ENCODE assay signal across 7 mouse cellular contexts in the genomic region with DNA sequence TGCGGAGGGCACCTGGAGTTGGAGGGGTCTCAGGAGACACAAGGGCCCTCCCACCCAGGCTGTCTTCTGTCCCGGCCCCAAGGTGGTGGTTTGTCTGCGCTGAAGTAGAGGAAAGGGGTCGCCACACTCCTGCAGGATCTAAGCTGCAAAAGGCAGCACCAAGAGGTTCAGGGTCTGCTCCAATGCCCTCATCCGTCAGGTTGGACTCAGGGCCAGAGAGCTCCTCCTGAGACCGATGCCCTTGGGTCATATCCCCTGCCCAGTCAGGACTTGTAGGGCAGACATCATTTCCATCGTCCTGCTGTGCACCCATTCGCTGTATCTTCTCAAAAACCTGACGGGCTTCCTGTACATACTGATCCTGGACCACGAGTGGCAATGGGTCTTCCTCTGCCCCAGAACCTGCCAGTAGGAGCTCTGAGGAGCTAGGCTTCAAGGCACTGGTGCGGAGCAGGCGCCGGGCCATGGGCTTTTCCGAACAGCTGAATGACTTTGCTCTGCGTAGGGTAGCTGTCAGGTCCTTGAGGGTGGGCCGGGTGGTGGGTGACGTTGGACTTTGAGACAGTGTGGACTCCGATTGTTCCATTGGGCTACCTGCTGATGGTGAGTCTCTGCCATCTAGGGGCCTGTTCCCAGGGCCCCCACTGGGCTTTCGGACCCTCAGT. TPM values are rescaled to one million over a fixed set of nuclear protein-coding genes. Genes with fewer than 3 reads are reported as not detected.
A peak's percentile ranks its signal among the peaks of the same experiment; 100 is the strongest.
DNase-seq lines count a peak whose midpoint lies in the region; ATAC-seq and TF ChIP-seq lines count a peak whose summit lies in the region.

No protein-coding gene starts in this region.

- no peaks in the 10 kb centered on the region for H3K9me3 ChIP-seq in forebrain, embryonic 14.5 days (replicated peaks; ENCODE audit: control insufficient read depth, low read length)
- no peaks in the 10 kb centered on the region for H3K9me3 ChIP-seq in limb, embryonic 12.5 days
- H3K9me3 ChIP-seq in neural tube, embryonic 15.5 days (replicated peaks), result no peaks in the 10 kb centered on the region

- peak overlapping the region; percentile 68 for H3K4me3 ChIP-seq in layer of hippocampus, adult 2 months
- H3K4me3 ChIP-seq in forebrain, embryonic 14.5 days (ENCODE audit: low read depth, low read length), result 0 out of 2 replicates have a peak overlapping the region, but pooled peaks have one; percentile 51
- peak overlapping the region; percentile 95 for H3K4me3 ChIP-seq in limb, embryonic 12.5 days (replicated peaks)
- peak overlapping the region; percentile 49 for H3K4me3 ChIP-seq in neural tube, embryonic 15.5 days (replicated peaks)

- WGBS in forebrain, embryonic 14.5 days, result 85% methylated on average over 19 of the region's 19 CpGs
- 76% methylated on average over 19 of the region's 19 CpGs for WGBS in limb, embryonic 12.5 days
- 81% methylated on average over 19 of the region's 19 CpGs for WGBS in neural tube, embryonic 15.5 days

- no peak for TF ChIP-seq CTCF in layer of hippocampus, adult 2 months (conservative IDR thresholded peaks at IDR 0.05)

- ATAC-seq in forebrain, embryonic 14.5 days, result no peak
- no peak for ATAC-seq in limb, embryonic 12.5 days (ENCODE audit: insufficient number of reproducible peaks, insufficient read depth, low FRiP score, low TSS enrichment, low read depth)
- no peak for ATAC-seq in neural tube, embryonic 15.5 days (ENCODE audit: low FRiP score)

- H3K4me1 ChIP-seq in forebrain, embryonic 14.5 days (ENCODE audit: control insufficient read depth, insufficient read depth, low read length), result peaks cover 54% of the 10 kb centered on the region
- H3K4me1 ChIP-seq in limb, embryonic 12.5 days (replicated peaks), result peaks cover 59% of the 10 kb centered on the region
- peaks cover 71% of the 10 kb centered on the region for H3K4me1 ChIP-seq in neural tube, embryonic 15.5 days

- H3K27me3 ChIP-seq in forebrain, embryonic 14.5 days (replicated peaks; ENCODE audit: control insufficient read depth, insufficient read depth, low read length), result 0 out of 2 replicates have a peak, but pooled peaks cover 6% of the 10 kb centered on the region
- no peaks in the 10 kb centered on the region for H3K27me3 ChIP-seq in limb, embryonic 12.5 days
- peaks cover 42% of the 10 kb centered on the region for H3K27me3 ChIP-seq in neural tube, embryonic 15.5 days (replicated peaks)

- no peak for DNase-seq in layer of hippocampus, adult 2 months (ENCODE audit: low spot score in 2 of 2)
- DNase-seq in layer of hippocampus, postnatal 25 days (ENCODE audit: extremely low spot score in 1 of 2, low spot score in 1 of 2), result no peak
- no peak for DNase-seq in forebrain, embryonic 14.5 days (ENCODE audit: low spot score)
- DNase-seq in frontal cortex, postnatal 10 days (ENCODE audit: low spot score in 2 of 2), result no peak
- no peak for DNase-seq in ovary, adult 18-20 months (ENCODE audit: low spot score)

- peak overlapping the region; percentile 92 for H3K4me2 ChIP-seq in forebrain, embryonic 14.5 days (ENCODE audit: low read length)
- H3K4me2 ChIP-seq in limb, embryonic 12.5 days, result peak overlapping the region; percentile 98
- H3K4me2 ChIP-seq in neural tube, embryonic 15.5 days, result peak overlapping the region; percentile 74

- no peak overlapping the region for H3K9ac ChIP-seq in forebrain, embryonic 14.5 days (ENCODE audit: low read length)
- peak overlapping the region; percentile 97 for H3K9ac ChIP-seq in limb, embryonic 12.5 days (replicated peaks)
- H3K9ac ChIP-seq in neural tube, embryonic 15.5 days (replicated peaks), result no peak overlapping the region

- peak overlapping the region; percentile 87; the same call in 1 of the 2 replicates for H3K27ac ChIP-seq in layer of hippocampus, adult 2 months
- no peak overlapping the region for H3K27ac ChIP-seq in forebrain, embryonic 14.5 days (ENCODE audit: low read depth, low read length)
- no peak overlapping the region for H3K27ac ChIP-seq in limb, embryonic 12.5 days
- no peak overlapping the region for H3K27ac ChIP-seq in neural tube, embryonic 15.5 days (replicated peaks)

- no peaks in the 10 kb centered on the region for H3K36me3 ChIP-seq in forebrain, embryonic 14.5 days (ENCODE audit: control insufficient read depth, insufficient read depth, low read length)
- peaks cover 34% of the 10 kb centered on the region; the same call in 1 of the 2 replicates for H3K36me3 ChIP-seq in limb, embryonic 12.5 days
- H3K36me3 ChIP-seq in neural tube, embryonic 15.5 days, result no peaks in the 10 kb centered on the region

RNA-seq across cellular contexts. Expression of a gene that starts 2.1 kb away (rescaled TPM):
- total RNA-seq in layer of hippocampus, adult 2 months (2021), result 100 to 1,000 TPM; 163 to 171 TPM
- 100 to 1,000 TPM; 140 to 146 TPM for total RNA-seq in layer of hippocampus, postnatal 25 days (2021)
- polyA plus RNA-seq in forebrain, embryonic 14.5 days (2014; fragmentation: Nextera tagmentation; extraction: Ambion mirVana), result 8.0 and 8.8 TPM in 2 replicates
- 8.3 and 11.1 TPM in 2 replicates for polyA plus RNA-seq in limb, embryonic 12.5 days (2016; fragmentation: Nextera tagmentation; extraction: Ambion mirVana)
- 12.2 and 12.9 TPM in 2 replicates for polyA plus RNA-seq in neural tube, embryonic 15.5 days (2015; fragmentation: Nextera tagmentation; extraction: Ambion mirVana)

RNA-seq across cellular contexts. Expression of a gene that starts 44.7 kb away (rescaled TPM):
- total RNA-seq in layer of hippocampus, adult 2 months (2021), result 1 to 10 TPM; 3.0 to 3.6 TPM
- total RNA-seq in layer of hippocampus, postnatal 25 days (2021), result 1 to 10 TPM; 3.9 to 5.6 TPM
- 2.3 and 3.2 TPM in 2 replicates for polyA plus RNA-seq in forebrain, embryonic 14.5 days (2014; fragmentation: Nextera tagmentation; extraction: Ambion mirVana)
- 2.0 and 3.0 TPM in 2 replicates for polyA plus RNA-seq in limb, embryonic 12.5 days (2016; fragmentation: Nextera tagmentation; extraction: Ambion mirVana)
- polyA plus RNA-seq in neural tube, embryonic 15.5 days (2015; fragmentation: Nextera tagmentation; extraction: Ambion mirVana), result 4.1 and 4.6 TPM in 2 replicates
